Mouse (Mus musculus): ENCODE data around the gene Olfr281. TPM values are rescaled to one million over a fixed set of nuclear protein-coding genes. Genes with fewer than 3 reads are reported as not detected.
"Not testable (repeated sequence)": the region's sequence is repeated elsewhere in the genome, so short reads cannot be mapped to it uniquely, and the experiment has no call there.

Gene Olfr281
- polyA plus RNA-seq, 1 experiment from 2014 or later, result not detected

DNA sequence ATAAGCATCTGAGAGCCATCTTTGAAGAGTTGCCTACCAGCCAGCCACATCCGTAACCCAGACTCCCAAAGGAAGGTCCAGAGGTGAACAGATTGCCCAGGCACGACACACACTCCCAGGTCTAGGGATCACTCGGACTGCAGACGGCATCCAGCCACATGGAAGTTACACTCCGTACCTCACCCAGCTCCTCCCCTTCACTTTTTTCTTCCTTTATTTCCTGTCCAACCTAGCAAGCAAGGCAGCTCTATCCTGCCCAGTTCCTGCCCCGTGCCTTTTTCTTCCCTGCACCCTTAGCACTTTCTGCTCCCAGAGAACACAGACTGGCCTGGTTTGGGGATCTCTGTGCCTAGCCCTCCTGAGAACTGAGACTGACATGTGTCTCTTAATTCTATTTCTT lies 27.6 kb upstream of the Olfr281 start:
- peak overlapping the region; percentile 23 for H3K4me2 ChIP-seq (ENCODE audit: low read depth, low read length)
- peak overlapping the region; percentile 70 for H3K27ac ChIP-seq (ENCODE audit: low read length)
- no peak overlapping the region for H3K9ac ChIP-seq (ENCODE audit: low read depth, low read length)
- H3K9me3 ChIP-seq (ENCODE audit: control insufficient read depth, low read length), result no peaks in the 10 kb centered on the region
- H3K4me3 ChIP-seq (ENCODE audit: low read length), result no peak overlapping the region
- H3K4me1 ChIP-seq (ENCODE audit: control insufficient read depth, insufficient read depth, low read length), result 0 out of 2 replicates have a peak, but pooled peaks cover 3% of the 10 kb centered on the region
- ATAC-seq, result peak; percentile 90
- no peaks in the 10 kb centered on the region for H3K27me3 ChIP-seq (replicated peaks; ENCODE audit: control insufficient read depth, insufficient read depth, low read length)
- no peaks in the 10 kb centered on the region for H3K36me3 ChIP-seq (ENCODE audit: control insufficient read depth, insufficient read depth, low read length)
- 26% methylated on average over 6 of the region's 6 CpGs for WGBS

GRCm38 (mm10) chr15:98425188-98425587 lies 27.2 kb upstream of the Olfr281 start:
- Histone ChIP-seq H3K9me3 (ENCODE audit: control insufficient read depth, low read length) (no peaks in the 10 kb centered on the region), H3K4me3 (ENCODE audit: low read length) (no peak overlapping the region), H3K4me2 (ENCODE audit: low read depth, low read length) (peak overlapping the region; percentile 23; the same call in 1 of the 2 replicates), H3K9ac (ENCODE audit: low read depth, low read length) (no peak overlapping the region), H3K27ac (ENCODE audit: low read length) (peak overlapping the region; percentile 70), H3K27me3 (replicated peaks; ENCODE audit: control insufficient read depth, insufficient read depth, low read length) (no peaks in the 10 kb centered on the region), H3K36me3 (ENCODE audit: control insufficient read depth, insufficient read depth, low read length) (no peaks in the 10 kb centered on the region), H3K4me1 (ENCODE audit: control insufficient read depth, insufficient read depth, low read length) (0 out of 2 replicates have a peak, but pooled peaks cover 3% of the 10 kb centered on the region)
- 55% methylated on average over 7 of the region's 7 CpGs for WGBS
- peak; percentile 98 for ATAC-seq

DNA sequence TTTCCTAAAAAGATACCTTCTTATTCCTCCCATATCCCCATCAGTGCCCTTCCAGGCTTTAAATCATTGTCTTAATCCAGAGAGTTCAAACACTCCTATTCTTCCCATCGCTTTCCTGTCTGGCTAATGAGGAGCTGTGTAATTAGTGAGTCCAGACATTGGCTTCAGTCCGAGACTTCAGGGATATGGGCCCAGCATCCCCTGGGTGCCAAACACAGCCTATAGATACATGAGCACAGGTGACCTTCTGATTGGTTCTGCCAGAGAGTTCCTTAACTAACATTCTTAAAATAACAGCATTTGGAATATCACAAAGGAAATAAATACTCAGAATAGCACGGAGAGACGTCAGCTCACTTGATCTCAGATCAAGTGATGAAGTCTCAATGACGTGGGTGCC lies 21.5 kb upstream of the Olfr281 start, which contains the start of gene Olfr282:
Gene Olfr282 (plus strand): TSS at position 301 of the 400 bp plus-strand sequence.
- not testable (repeated sequence) for ATAC-seq; H3K27ac ChIP-seq (ENCODE audit: low read length); H3K4me2 ChIP-seq (ENCODE audit: low read depth, low read length); H3K9ac ChIP-seq (ENCODE audit: low read depth, low read length); H3K4me1 ChIP-seq (ENCODE audit: control insufficient read depth, insufficient read depth, low read length); H3K4me3 ChIP-seq (ENCODE audit: low read length); H3K9me3 ChIP-seq (ENCODE audit: control insufficient read depth, low read length); H3K36me3 ChIP-seq (ENCODE audit: control insufficient read depth, insufficient read depth, low read length); H3K27me3 ChIP-seq (replicated peaks; ENCODE audit: control insufficient read depth, insufficient read depth, low read length)
- whole genome bisulfite sequencing, result 87% methylated on average over 5 of the region's 5 CpGs

DNA sequence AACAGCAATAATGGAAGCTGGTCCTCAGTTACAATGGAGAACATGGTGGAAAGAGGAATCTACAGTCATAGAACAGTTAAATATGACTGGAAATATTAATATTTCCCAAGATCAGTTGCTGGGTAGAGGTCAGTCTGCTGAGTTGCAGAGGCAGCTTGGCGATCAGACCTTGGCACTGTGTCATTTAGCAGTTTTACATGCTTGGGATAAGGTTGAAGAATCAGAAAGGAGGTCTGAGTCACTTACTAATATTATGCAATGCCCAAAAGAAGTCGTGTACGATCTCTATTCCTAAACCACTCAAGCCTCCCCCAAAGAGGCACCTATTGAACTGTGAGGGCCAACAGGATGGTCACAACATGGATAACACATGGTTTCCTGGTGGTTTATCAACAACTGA lies 7.8 kb upstream of the Olfr281 start:
- ATAC-seq, result no peak
- 84% methylated on average over 3 of the region's 3 CpGs for WGBS
- no peaks in the 10 kb centered on the region for H3K36me3 ChIP-seq (ENCODE audit: control insufficient read depth, insufficient read depth, low read length)
- H3K9me3 ChIP-seq (ENCODE audit: control insufficient read depth, low read length), result no peaks in the 10 kb centered on the region
- H3K9ac ChIP-seq (ENCODE audit: low read depth, low read length), result no peak overlapping the region
- H3K27me3 ChIP-seq (replicated peaks; ENCODE audit: control insufficient read depth, insufficient read depth, low read length), result no peaks in the 10 kb centered on the region
- no peak overlapping the region for H3K27ac ChIP-seq (ENCODE audit: low read length)
- H3K4me1 ChIP-seq (ENCODE audit: control insufficient read depth, insufficient read depth, low read length), result no peaks in the 10 kb centered on the region
- no peak overlapping the region for H3K4me2 ChIP-seq (ENCODE audit: low read depth, low read length)
- H3K4me3 ChIP-seq (ENCODE audit: low read length), result no peak overlapping the region

DNA sequence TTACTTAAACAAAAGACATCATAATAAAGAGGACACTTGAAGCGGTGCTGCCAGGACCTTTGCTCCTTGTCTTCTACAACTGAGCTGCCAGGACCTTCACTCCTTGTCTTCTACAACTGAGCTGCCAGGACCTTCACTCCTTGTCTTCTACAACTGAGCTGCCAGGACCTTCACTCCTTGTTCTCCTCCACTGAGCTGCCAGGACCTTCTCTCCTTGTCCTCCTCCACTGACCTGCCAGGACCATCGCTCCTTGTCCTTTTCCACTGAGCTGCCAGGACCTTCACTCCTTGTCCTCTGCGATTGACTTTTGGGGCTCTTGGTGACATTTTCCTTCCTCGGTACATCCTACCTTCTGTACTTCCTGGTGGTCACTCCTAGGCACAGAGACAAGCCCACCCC lies 3.9 kb upstream of the Olfr281 start:
- H3K4me1 ChIP-seq (ENCODE audit: control insufficient read depth, insufficient read depth, low read length), result no peaks in the 10 kb centered on the region
- no peaks in the 10 kb centered on the region for H3K27me3 ChIP-seq (replicated peaks; ENCODE audit: control insufficient read depth, insufficient read depth, low read length)
- H3K4me3 ChIP-seq (ENCODE audit: low read length), result no peak overlapping the region
- no peak overlapping the region for H3K27ac ChIP-seq (ENCODE audit: low read length)
- 54% methylated on average over 4 of the region's 4 CpGs for WGBS
- no peak for ATAC-seq
- no peak overlapping the region for H3K4me2 ChIP-seq (ENCODE audit: low read depth, low read length)
- no peak overlapping the region for H3K9ac ChIP-seq (ENCODE audit: low read depth, low read length)
- no peaks in the 10 kb centered on the region for H3K9me3 ChIP-seq (ENCODE audit: control insufficient read depth, low read length)
- no peaks in the 10 kb centered on the region for H3K36me3 ChIP-seq (ENCODE audit: control insufficient read depth, insufficient read depth, low read length)

- H3K27ac ChIP-seq (ENCODE audit: low read length), result no peak within 1 kb of the TSS
- no peak for ATAC-seq
- H3K9me3 ChIP-seq (ENCODE audit: control insufficient read depth, low read length), result no peaks in the 10 kb centered on the region
- WGBS, result 89% methylated on average over 4 of the region's 4 CpGs
- H3K4me1 ChIP-seq (ENCODE audit: control insufficient read depth, insufficient read depth, low read length), result no peaks in the 10 kb centered on the region
- H3K9ac ChIP-seq (ENCODE audit: low read depth, low read length), result no peak within 1 kb of the TSS
- H3K27me3 ChIP-seq (replicated peaks; ENCODE audit: control insufficient read depth, insufficient read depth, low read length), result no peaks in the 10 kb centered on the region
- no peaks in the 10 kb centered on the region for H3K36me3 ChIP-seq (ENCODE audit: control insufficient read depth, insufficient read depth, low read length)
- H3K4me3 ChIP-seq (ENCODE audit: low read length), result no peak within 1 kb of the TSS
- no peak within 1 kb of the TSS for H3K4me2 ChIP-seq (ENCODE audit: low read depth, low read length)
These were observed 17.2 kb downstream of the Olfr281 start, which contains the start of gene OR5BS1P for GRCm38 (mm10) chr15:98469596-98469995. Gene OR5BS1P (plus strand): TSS chr15:98469896.

DNA sequence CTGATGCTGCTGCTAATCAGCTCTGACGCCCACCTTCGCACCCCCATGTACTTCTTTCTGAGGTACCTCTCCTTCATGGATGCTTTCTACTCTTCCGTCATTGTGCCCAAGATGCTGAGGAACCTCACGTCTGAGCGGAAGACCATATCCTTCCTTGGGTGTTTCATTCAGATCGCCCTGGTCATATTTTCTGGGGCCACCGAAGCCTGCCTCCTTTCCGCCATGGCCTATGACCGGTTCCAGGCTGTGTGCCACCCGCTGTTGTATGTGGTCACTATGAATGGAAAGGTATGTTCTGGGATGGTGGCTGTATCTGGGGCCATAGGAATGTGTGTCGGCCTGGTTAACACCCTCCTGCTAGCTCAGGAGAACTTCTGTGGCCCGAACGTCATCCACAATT lies 19.2 kb downstream of the Olfr281 start:
- 91% methylated on average over 13 of the region's 13 CpGs for WGBS
- Histone ChIP-seq H3K4me3 (ENCODE audit: low read length) (no peak overlapping the region), H3K27ac (ENCODE audit: low read length) (no peak overlapping the region), H3K9me3 (ENCODE audit: control insufficient read depth, low read length) (no peaks in the 10 kb centered on the region), H3K4me1 (ENCODE audit: control insufficient read depth, insufficient read depth, low read length) (no peaks in the 10 kb centered on the region), H3K36me3 (ENCODE audit: control insufficient read depth, insufficient read depth, low read length) (no peaks in the 10 kb centered on the region), H3K9ac (ENCODE audit: low read depth, low read length) (no peak overlapping the region), H3K27me3 (replicated peaks; ENCODE audit: control insufficient read depth, insufficient read depth, low read length) (no peaks in the 10 kb centered on the region), H3K4me2 (ENCODE audit: low read depth, low read length) (no peak overlapping the region)
- no peak for ATAC-seq

- Histone ChIP-seq H3K36me3 (ENCODE audit: control insufficient read depth, insufficient read depth, low read length) (no peaks in the 10 kb centered on the region), H3K27ac (ENCODE audit: low read length) (no peak overlapping the region), H3K9me3 (ENCODE audit: control insufficient read depth, low read length) (no peaks in the 10 kb centered on the region), H3K4me1 (ENCODE audit: control insufficient read depth, insufficient read depth, low read length) (no peaks in the 10 kb centered on the region), H3K27me3 (replicated peaks; ENCODE audit: control insufficient read depth, insufficient read depth, low read length) (no peaks in the 10 kb centered on the region), H3K9ac (ENCODE audit: low read depth, low read length) (no peak overlapping the region), H3K4me2 (ENCODE audit: low read depth, low read length) (no peak overlapping the region), H3K4me3 (ENCODE audit: low read length) (no peak overlapping the region)
- no peak for ATAC-seq
- WGBS, result 77% methylated on average over 10 of the region's 10 CpGs
These were observed 22.6 kb downstream of the Olfr281 start for GRCm38 (mm10) chr15:98474958-98475357.

- no peak overlapping the region for H3K9ac ChIP-seq (ENCODE audit: low read depth, low read length)
- 52% methylated on average over 10 of the region's 10 CpGs for WGBS
- no peak for ATAC-seq
These were observed 23.0 kb downstream of the Olfr281 start for GRCm38 (mm10) chr15:98475382-98475781.

DNA sequence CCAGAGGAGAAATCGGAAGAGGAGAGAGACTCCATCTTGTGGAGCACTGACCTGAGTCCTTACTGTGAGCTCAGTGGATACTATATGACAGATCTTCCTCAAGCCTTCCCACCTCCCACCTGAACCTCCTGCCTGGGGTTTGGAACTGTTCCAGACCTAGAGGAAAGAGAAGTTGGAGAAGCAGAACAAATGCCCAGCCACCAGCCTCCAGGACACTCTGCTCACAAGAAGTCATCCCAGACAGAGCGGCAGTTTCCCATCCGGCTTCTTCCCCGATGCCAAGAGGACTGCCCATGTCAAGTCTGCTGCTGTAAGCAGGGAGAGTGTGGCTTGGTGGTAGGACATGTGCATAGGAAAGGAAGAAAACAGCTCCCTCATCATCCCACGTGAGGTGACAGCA lies 23.9 kb downstream of the Olfr281 start:
- Histone ChIP-seq H3K27me3 (replicated peaks; ENCODE audit: control insufficient read depth, insufficient read depth, low read length) (no peaks in the 10 kb centered on the region), H3K36me3 (ENCODE audit: control insufficient read depth, insufficient read depth, low read length) (no peaks in the 10 kb centered on the region), H3K4me3 (ENCODE audit: low read length) (no peak overlapping the region), H3K9me3 (ENCODE audit: control insufficient read depth, low read length) (no peaks in the 10 kb centered on the region), H3K9ac (ENCODE audit: low read depth, low read length) (no peak overlapping the region), H3K4me2 (ENCODE audit: low read depth, low read length) (no peak overlapping the region), H3K4me1 (ENCODE audit: control insufficient read depth, insufficient read depth, low read length) (no peaks in the 10 kb centered on the region), H3K27ac (ENCODE audit: low read length) (no peak overlapping the region)
- ATAC-seq, result no peak
- 77% methylated on average over 5 of the region's 5 CpGs for WGBS

More at GRCm38 (mm10) chr15:98475382-98475781, 23.0 kb downstream of the Olfr281 start:
- Histone ChIP-seq H3K4me2 (ENCODE audit: low read depth, low read length) (no peak overlapping the region), H3K36me3 (ENCODE audit: control insufficient read depth, insufficient read depth, low read length) (no peaks in the 10 kb centered on the region), H3K4me1 (ENCODE audit: control insufficient read depth, insufficient read depth, low read length) (no peaks in the 10 kb centered on the region), H3K27ac (ENCODE audit: low read length) (no peak overlapping the region), H3K9me3 (ENCODE audit: control insufficient read depth, low read length) (no peaks in the 10 kb centered on the region), H3K4me3 (ENCODE audit: low read length) (no peak overlapping the region), H3K27me3 (replicated peaks; ENCODE audit: control insufficient read depth, insufficient read depth, low read length) (no peaks in the 10 kb centered on the region)

Data from intestine, embryonic 16.5 days (tissue).